Mouse (Mus musculus) MEL (cell line): ENCODE data around the gene Skap2. TPM values are rescaled to one million over a fixed set of nuclear protein-coding genes. Genes with fewer than 3 reads are reported as not detected.

Source experiments
- DNase-seq: peaks from one replicate; pipeline ENCODE4 v3.0.0; 2011; ENCODE audit warnings: low read depth, low spot score
- H3K27ac ChIP-seq: 2 replicates; pipeline ENCODE4 v1.5.1; 2012; ENCODE audit warnings: low read depth, mild to moderate bottlenecking, control low read depth, low read length, moderate library complexity; ENCODE audit not compliant: control insufficient read depth
- H3K27me3 ChIP-seq, 2 experiments: fragments of 150-350 bp in 1 of 2; sonication (generic) in 1 of 2; 2 replicates each; pipeline ENCODE4 v1.6.1; 2012; ENCODE audit warnings: low read length in 2 of 2, mild to moderate bottlenecking in 2 of 2, improper control_type of control experiment in 1 of 2, moderate library complexity in 1 of 2; ENCODE audit not compliant: insufficient read depth in 2 of 2, control insufficient read depth in 1 of 2
- H3K36me3 ChIP-seq, 2 experiments: 2 replicates each; pipeline ENCODE4 v1.6.1; 2012 to 2014; ENCODE audit warnings: low read length in 2 of 2, improper control_type of control experiment in 1 of 2, inconsistent platforms in 1 of 2, mild to moderate bottlenecking in 1 of 2; ENCODE audit not compliant: insufficient read depth in 2 of 2, control insufficient read depth in 1 of 2
- H3K4me1 ChIP-seq, 2 experiments: fragments of 150-350 bp in 1 of 2; sonication (generic) in 1 of 2; 2 replicates each; pipeline ENCODE4 v1.6.1; 2012; ENCODE audit warnings: low read length in 2 of 2, improper control_type of control experiment in 1 of 2, mild to moderate bottlenecking in 1 of 2; ENCODE audit not compliant: insufficient read depth in 2 of 2, control insufficient read depth in 1 of 2
- H3K4me3 ChIP-seq, 2 experiments: fragments of 150-350 bp in 1 of 2; sonication (generic) in 1 of 2; 2 replicates each; pipeline ENCODE4 v1.5.1; 2012; ENCODE audit warnings: low read depth in 2 of 2, low read length in 2 of 2, mild to moderate bottlenecking in 2 of 2, moderate library complexity in 2 of 2, control low read depth in 1 of 2, improper control_type of control experiment in 1 of 2; ENCODE audit not compliant: control insufficient read depth in 1 of 2, insufficient read depth in 1 of 2
- H3K79me2 ChIP-seq: 2 replicates; pipeline ENCODE4 v1.6.1; 2012; ENCODE audit warnings: mild to moderate bottlenecking, low read length, moderate library complexity; ENCODE audit not compliant: control insufficient read depth, poor library complexity, insufficient read depth
- H3K9ac ChIP-seq: 2 replicates; pipeline ENCODE4 v1.6.1; 2012; ENCODE audit warnings: low read depth, mild to moderate bottlenecking, control low read depth, low read length, moderate library complexity; ENCODE audit not compliant: control insufficient read depth, poor library complexity, severe bottlenecking
- H3K9me3 ChIP-seq: fragments of 150-350 bp; sonication (generic); replicated peaks from 2 replicates; pipeline ENCODE4 v1.6.1; 2012; ENCODE audit warnings: mild to moderate bottlenecking, low read length, improper control_type of control experiment, moderate library complexity; ENCODE audit not compliant: insufficient read depth
- ELF1 ChIP-seq: IDR thresholded peaks from 2 replicates; pipeline ENCODE4 v1.6.1; 2014; ENCODE audit warnings: low read depth, mild to moderate bottlenecking, inconsistent platforms, low read length, improper control_type of control experiment, moderate library complexity
- EP300 ChIP-seq, 2 experiments: IDR thresholded peaks; 2 replicates each; pipeline ENCODE4 v1.6.1; 2011; ENCODE audit warnings: improper control_type of control experiment in 2 of 2, low read length in 2 of 2, low read depth in 1 of 2, mild to moderate bottlenecking in 1 of 2
- HCFC1 ChIP-seq: IDR thresholded peaks from 2 replicates; pipeline ENCODE4 v1.6.1; 2012; ENCODE audit warnings: low read depth, mild to moderate bottlenecking, inconsistent platforms, low read length, improper control_type of control experiment, moderate library complexity
- JUND ChIP-seq: IDR thresholded peaks from 2 replicates; pipeline ENCODE4 v1.6.1; 2011; ENCODE audit warnings: low read depth, mild to moderate bottlenecking, improper control_type of control experiment, low read length
- MAX ChIP-seq: IDR thresholded peaks from 2 replicates; pipeline ENCODE4 v1.6.1; 2011; ENCODE audit warnings: low read length, improper control_type of control experiment
- MXI1 ChIP-seq: IDR thresholded peaks from 2 replicates; pipeline ENCODE4 v1.6.1; 2011; ENCODE audit warnings: mild to moderate bottlenecking, low read depth, low read length, improper control_type of control experiment
- MYC ChIP-seq: IDR thresholded peaks from 2 replicates; pipeline ENCODE4 v1.6.1; 2011; ENCODE audit warnings: low read depth, mild to moderate bottlenecking, low read length, improper control_type of control experiment, moderate library complexity
- NRF1 ChIP-seq: IDR thresholded peaks from 2 replicates; pipeline ENCODE4 v1.6.1; 2014; ENCODE audit warnings: low read depth, mild to moderate bottlenecking, inconsistent platforms, low read length, improper control_type of control experiment, moderate library complexity; ENCODE audit not compliant: poor library complexity, insufficient read depth, severe bottlenecking
- POLR2A ChIP-seq, 2 experiments: IDR thresholded peaks; 2 replicates each; pipeline ENCODE4 v1.6.1; 2011 to 2012; ENCODE audit warnings: low read length in 2 of 2, mild to moderate bottlenecking in 2 of 2, control low read depth in 1 of 2, improper control_type of control experiment in 1 of 2, low read depth in 1 of 2, moderate library complexity in 1 of 2; ENCODE audit not compliant: control insufficient read depth in 1 of 2, insufficient read depth in 1 of 2, poor library complexity in 1 of 2
- POLR2AphosphoS5 ChIP-seq: IDR thresholded peaks from 2 replicates; pipeline ENCODE4 v1.6.1; 2012; ENCODE audit warnings: low read depth, borderline replicate concordance, mild to moderate bottlenecking, inconsistent platforms, low read length, moderate library complexity, mixed read lengths
- SIN3A ChIP-seq: IDR thresholded peaks from 2 replicates; pipeline ENCODE4 v1.6.1; 2012; ENCODE audit warnings: low read length, improper control_type of control experiment, inconsistent platforms
- SMC3 ChIP-seq: IDR thresholded peaks from 2 replicates; pipeline ENCODE4 v1.6.1; 2011; ENCODE audit warnings: low read depth, low read length, improper control_type of control experiment
- TAL1 ChIP-seq: IDR thresholded peaks from 2 replicates; pipeline ENCODE4 v1.6.1; 2012; ENCODE audit warnings: mild to moderate bottlenecking, inconsistent platforms, low read length, moderate library complexity, mixed read lengths
- TBP ChIP-seq: IDR thresholded peaks from 2 replicates; pipeline ENCODE4 v1.8.0; 2011; ENCODE audit warnings: low read depth, low read length, improper control_type of control experiment
- UBTF ChIP-seq: IDR thresholded peaks from 2 replicates; pipeline ENCODE4 v1.6.1; 2012; ENCODE audit warnings: low read depth, mild to moderate bottlenecking, inconsistent platforms, low read length, improper control_type of control experiment, moderate library complexity, borderline replicate concordance; ENCODE audit not compliant: insufficient read depth
- USF2 ChIP-seq, 2 experiments: IDR thresholded peaks; 2 replicates each; pipeline ENCODE4 v1.6.1; 2011 to 2012; ENCODE audit warnings: improper control_type of control experiment in 2 of 2, low read length in 2 of 2, borderline replicate concordance in 1 of 2, inconsistent platforms in 1 of 2, low read depth in 1 of 2, mild to moderate bottlenecking in 1 of 2; ENCODE audit not compliant: insufficient read depth in 1 of 2
- ZKSCAN1 ChIP-seq: IDR thresholded peaks from 2 replicates; pipeline ENCODE4 v1.6.1; 2012; ENCODE audit warnings: low read depth, mild to moderate bottlenecking, inconsistent platforms, low read length, improper control_type of control experiment, moderate library complexity
- ZNF384 ChIP-seq: IDR thresholded peaks from 2 replicates; pipeline ENCODE4 v1.6.1; 2012; ENCODE audit warnings: low read depth, mild to moderate bottlenecking, inconsistent platforms, low read length, improper control_type of control experiment
- polyA plus RNA-seq, 2 experiments: library from polyadenylated mRNA; stranded (reverse) in 1 of 2; unstranded in 1 of 2; fragments of >175 nt in 1 of 2; fragments of >200 nt in 1 of 2; gene quantifications; 2 replicates each; pipeline versions ENCODE4 v1.2.1 to v1.2.4; 2012; ENCODE audit warnings: low replicate concordance in 2 of 2, low read depth in 1 of 2; ENCODE audit not compliant: insufficient read length in 2 of 2, insufficient read depth in 1 of 2, missing spikeins in 1 of 2
- total RNA-seq: library from RNA; depleted of rRNA; stranded (reverse); fragments of 300-350 nt; gene quantifications from 2 replicates; pipeline ENCODE4 v1.2.3, GENCODE M21; 2012

The Skap2 gene
- total and polyA plus RNA-seq, 3 experiments: 17.8 to 31.3 TPM; not detected in 1

DNA sequence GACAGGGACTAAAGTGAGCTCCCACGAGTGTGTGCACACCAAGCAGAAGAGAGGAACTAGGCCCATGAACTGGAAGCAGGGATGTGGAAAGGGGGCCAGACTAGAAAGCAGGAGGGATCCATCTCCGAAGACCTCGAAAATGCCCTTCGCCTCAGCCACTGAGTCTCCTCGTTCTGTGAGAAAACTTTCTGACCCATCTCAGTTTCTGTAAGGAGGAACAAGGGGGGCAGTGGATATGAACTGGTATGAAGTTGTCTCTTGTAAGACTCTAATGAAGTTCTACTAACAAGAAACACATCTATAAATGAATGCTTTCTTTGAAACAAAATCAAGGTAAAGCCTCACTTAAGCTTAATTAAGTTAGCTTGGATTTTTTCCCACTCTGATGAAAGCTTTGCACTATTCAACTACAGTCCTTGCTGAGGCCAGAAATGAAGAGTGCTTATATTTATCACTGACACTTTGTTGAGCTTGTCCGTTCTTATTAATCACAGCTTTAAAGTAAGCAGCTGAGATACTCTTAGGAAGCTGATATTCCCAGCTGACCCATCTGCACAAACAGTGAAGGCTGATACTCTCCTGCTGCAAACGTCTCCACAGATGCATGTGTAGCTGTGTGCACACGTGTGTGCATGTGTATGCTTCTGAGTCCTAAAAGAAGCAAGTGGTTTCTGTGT lies 113.9 kb downstream of the Skap2 start:
- no peak for DNase-seq
- Histone ChIP-seq H3K9me3 (no peaks in the 10 kb centered on the region), H3K27ac (no peak overlapping the region), H3K9ac (no peak overlapping the region), H3K36me3 (peaks cover 0 to 6% of the 10 kb centered on the region in 2 experiments; a peak in 2 of 4 replicates), H3K79me2 (no peaks in the 10 kb centered on the region), H3K27me3 (no peaks in the 10 kb centered on the region), H3K4me1 (peaks cover 2 to 3% of the 10 kb centered on the region in 2 experiments; a peak in 2 of 4 replicates), H3K4me3 (no peak overlapping the region)
- no peak for TF ChIP-seq USF2 (IDR thresholded peaks at IDR 0.05; ENCODE audit: borderline replicate concordance in 1 of 2, insufficient read depth in 1 of 2, low read depth in 1 of 2, low read length in 2 of 2)
- no peak for TF ChIP-seq ZKSCAN1
- TF ChIP-seq POLR2A (IDR thresholded peaks at IDR 0.05; ENCODE audit: control insufficient read depth in 1 of 2, insufficient read depth in 1 of 2, low read depth in 1 of 2, low read length in 2 of 2, poor library complexity in 1 of 2): no peak
- TF ChIP-seq HCFC1: no peak
- TF ChIP-seq MAX: no peak

DNA sequence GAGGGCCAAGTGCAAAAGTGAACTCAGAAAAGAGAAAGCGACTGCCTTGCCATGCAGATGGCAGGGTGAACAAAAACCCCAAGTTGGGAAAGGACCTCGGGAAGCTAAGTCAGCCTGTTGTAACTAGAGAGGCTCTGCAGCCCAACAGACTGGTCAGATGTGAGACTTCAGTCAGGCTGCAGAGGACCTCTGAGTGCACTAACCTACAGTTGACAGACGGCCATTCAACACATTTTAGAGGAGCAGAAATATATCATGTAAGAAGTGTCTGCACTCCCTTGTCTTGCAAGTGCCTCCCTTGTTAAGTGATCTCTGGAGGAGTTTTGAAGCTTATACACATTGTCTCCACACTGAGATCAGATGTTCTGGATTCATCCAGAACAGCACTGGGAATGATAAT lies 116.6 kb downstream of the Skap2 start:
- Histone ChIP-seq H3K27ac (no peak overlapping the region), H3K79me2 (no peaks in the 10 kb centered on the region), H3K27me3 (no peaks in the 10 kb centered on the region), H3K4me1 (no peaks in the 10 kb centered on the region), H3K9ac (no peak overlapping the region), H3K9me3 (no peaks in the 10 kb centered on the region), H3K36me3 (no peaks in the 10 kb centered on the region), H3K4me3 (no peak overlapping the region)
- no peak for DNase-seq
- TF ChIP-seq NRF1 (no peak), EP300 (IDR thresholded peaks at IDR 0.05; ENCODE audit: low read depth in 1 of 2, low read length in 2 of 2) (no peak), ELF1 (no peak), TAL1 (no peak), MAX (no peak), MYC (no peak), TBP (no peak), MXI1 (no peak), ZNF384 (no peak), POLR2AphosphoS5 (no peak), SMC3 (no peak), JUND (no peak), UBTF (no peak), ZKSCAN1 (no peak), POLR2A (IDR thresholded peaks at IDR 0.05; ENCODE audit: control insufficient read depth in 1 of 2, insufficient read depth in 1 of 2, low read depth in 1 of 2, low read length in 2 of 2, poor library complexity in 1 of 2) (no peak), SIN3A (no peak)
